Mouse (Mus musculus): ENCODE results near the gene Setd1b. TPM values are rescaled to one million over a fixed set of nuclear protein-coding genes. Genes with fewer than 3 reads are reported as not detected.
"Not testable (repeated sequence)": the region's sequence is repeated elsewhere in the genome, so short reads cannot be mapped to it uniquely, and the experiment has no call there.

The Setd1b gene
- total RNA-seq, 4 experiments from 2014 or later, result 24.2 to 40.1 (median 32.6) TPM

DNA sequence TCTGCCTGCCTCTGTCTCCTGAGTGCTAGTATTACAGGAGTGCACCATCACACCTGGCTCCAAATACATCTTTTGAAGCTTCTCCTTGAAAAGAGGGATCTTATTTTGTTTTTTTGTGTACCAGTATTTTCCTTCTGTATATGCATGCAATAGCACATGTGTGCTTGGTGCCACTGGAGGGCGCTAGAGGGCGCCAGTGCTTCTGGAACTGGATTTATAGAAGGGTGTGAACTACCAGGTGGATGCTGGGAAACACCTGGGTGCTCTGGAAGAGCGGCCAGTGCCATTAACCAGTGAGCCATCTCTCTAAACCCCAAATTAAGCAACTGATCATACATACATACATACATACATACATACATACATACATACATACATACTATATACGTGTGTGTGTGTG is 60.8 kb downstream of the Setd1b start:
- not testable (repeated sequence) for DNase-seq

DNA sequence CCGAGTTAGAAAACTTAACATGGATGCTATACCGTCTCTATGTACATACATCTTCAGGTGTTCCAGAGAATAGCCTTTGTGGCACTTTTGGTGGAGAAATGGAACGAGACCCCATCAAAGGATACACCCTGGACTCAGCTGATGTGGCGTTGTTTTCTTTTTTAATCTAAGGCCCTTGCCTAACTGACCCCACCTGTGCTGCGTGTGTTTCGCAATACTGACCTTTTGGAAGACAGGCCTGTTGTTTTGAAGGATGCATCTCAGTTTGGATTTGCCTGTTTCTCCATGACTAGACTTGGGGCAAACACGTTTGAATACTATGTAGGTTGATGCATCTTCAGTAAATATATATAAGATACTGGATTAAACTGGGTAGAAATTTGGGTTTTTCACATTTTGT is 61.6 kb downstream of the Setd1b start:
- DNase-seq, result not testable (repeated sequence)

Other genes starting within 250 kb of the Setd1b start
- 10 to 100 TPM; 16.9 to 20.0 (median 18.5) TPM for gene Kdm2b, start 152.4 kb upstream of the Setd1b start, total RNA-seq (2022)
- gene Orai1, start 127.1 kb upstream of the Setd1b start, total RNA-seq (2022), result 10 to 100 TPM; 11.5 to 13.5 (median 12.0) TPM
- gene Morn3, start 95.2 kb upstream of the Setd1b start, total RNA-seq (2022), result not detected
- gene Tmem120b, start 73.8 kb upstream of the Setd1b start, total RNA-seq (2022), result 10 to 100 TPM in 3 of 4 experiments, 1 to 10 TPM in 1; 9.8 to 22.3 (median 14.5) TPM
- gene Rhof, start 9.5 kb upstream of the Setd1b start, total RNA-seq (2022), result 1 to 10 TPM; 1.3 to 4.4 (median 3.3) TPM
- gene Psmd9, start 27.2 kb downstream of the Setd1b start, total RNA-seq (2022), result 10 to 100 TPM; 23.3 to 33.3 (median 28.0) TPM
- gene Hpd, start 40.5 kb downstream of the Setd1b start, total RNA-seq (2022), result 1 to 10 TPM in 3 of 4 experiments, not detected in 1; 1.2 to 1.5 (median 1.3) TPM
- 1 to 10 TPM in 3 of 4 experiments, under 1 TPM in 1; 0.59 to 1.8 (median 1.3) TPM for gene Wdr66, start 109.9 kb downstream of the Setd1b start, total RNA-seq (2022)
- 10 to 100 TPM in 3 of 4 experiments, 1 to 10 TPM in 1; 9.7 to 15.1 (median 13.2) TPM for gene Bcl7a, start 201.6 kb downstream of the Setd1b start, total RNA-seq (2022)